Mouse (Mus musculus) myocyte (in vitro differentiated cells): ENCODE results near the gene Adamts14. TPM values are rescaled to one million over a fixed set of nuclear protein-coding genes. Genes with fewer than 3 reads are reported as not detected.
A peak's percentile ranks its signal among the peaks of the same experiment; 100 is the strongest.

Source experiments
- H3K27me3 ChIP-seq: one replicate; pipeline ENCODE4 v1.6.1; 2011; ENCODE audit not compliant: control insufficient read depth, insufficient read depth, insufficient read length
- H3K36me3 ChIP-seq: one replicate; pipeline ENCODE4 v1.6.1; 2011; ENCODE audit not compliant: control insufficient read depth, insufficient read depth
- H3K4me2 ChIP-seq: one replicate; pipeline ENCODE4 v1.6.1; 2011; ENCODE audit warnings: low read depth, control low read depth
- H3K4me3 ChIP-seq: one replicate; pipeline ENCODE4 v1.5.1; 2011; ENCODE audit warnings: mild to moderate bottlenecking, control low read depth, moderate library complexity
- H3K79me2 ChIP-seq: one replicate; pipeline ENCODE4 v1.6.1; 2011; ENCODE audit not compliant: control insufficient read depth, insufficient read depth
- H3ac ChIP-seq: one replicate; pipeline ENCODE4 v1.6.1; 2011; ENCODE audit not compliant: control insufficient read depth, insufficient read length
- CEBPB ChIP-seq: IDR thresholded peaks from 2 replicates; pipeline ENCODE4 v1.6.1; 2011; ENCODE audit warnings: mild to moderate bottlenecking, moderate library complexity; ENCODE audit not compliant: poor library complexity, insufficient read depth, severe bottlenecking
- E2F4 ChIP-seq: IDR thresholded peaks from one replicate; pipeline ENCODE4 v1.6.1; 2011; ENCODE audit warnings: mild to moderate bottlenecking, control low read depth, moderate library complexity; ENCODE audit not compliant: insufficient read depth
- MAX ChIP-seq: IDR thresholded peaks from one replicate; pipeline ENCODE4 v1.6.1; 2011; ENCODE audit warnings: low read depth, mild to moderate bottlenecking, control low read depth
- MYOD1 ChIP-seq, 3 experiments: IDR thresholded peaks; one replicate each; pipeline ENCODE4 v1.6.1; 2011; ENCODE audit warnings: control low read depth in 2 of 3, low read depth in 2 of 3, mild to moderate bottlenecking in 2 of 3, moderate library complexity in 1 of 3; ENCODE audit not compliant: insufficient read length in 2 of 3, control insufficient read depth in 1 of 3
- MYOG ChIP-seq, 3 experiments: IDR thresholded peaks; one replicate each; pipeline ENCODE4 v1.6.1; 2011; ENCODE audit warnings: control low read depth in 2 of 3, low read depth in 2 of 3, mild to moderate bottlenecking in 2 of 3; ENCODE audit not compliant: insufficient read length in 2 of 3, control insufficient read depth in 1 of 3, insufficient read depth in 1 of 3
- POLR2A ChIP-seq: IDR thresholded peaks from one replicate; pipeline ENCODE4 v1.6.1; 2011; ENCODE audit warnings: low read depth, mild to moderate bottlenecking, control low read depth, moderate library complexity; ENCODE audit not compliant: insufficient read length
- POLR2AphosphoS2 ChIP-seq: IDR thresholded peaks from one replicate; pipeline ENCODE4 v1.6.1; 2011; ENCODE audit warnings: low read depth, control low read depth; ENCODE audit not compliant: insufficient read length
- REST ChIP-seq: IDR thresholded peaks from one replicate; pipeline ENCODE4 v1.6.1; 2011; ENCODE audit warnings: mild to moderate bottlenecking, control low read depth, moderate library complexity; ENCODE audit not compliant: insufficient read depth, insufficient read length
- SRF ChIP-seq: IDR thresholded peaks from one replicate; pipeline ENCODE4 v1.6.1; 2011; ENCODE audit warnings: low read depth; ENCODE audit not compliant: control insufficient read depth, insufficient read length
- TCF12 ChIP-seq: IDR thresholded peaks from one replicate; pipeline ENCODE4 v1.6.1; 2011; ENCODE audit warnings: mild to moderate bottlenecking, control low read depth; ENCODE audit not compliant: poor library complexity, insufficient read depth, severe bottlenecking
- TCF3 ChIP-seq: IDR thresholded peaks from one replicate; pipeline ENCODE4 v1.6.1; 2011; ENCODE audit warnings: low read depth, control low read depth; ENCODE audit not compliant: insufficient read length
- USF1 ChIP-seq: IDR thresholded peaks from one replicate; pipeline ENCODE4 v1.6.1; 2011; ENCODE audit warnings: low read depth, mild to moderate bottlenecking, control low read depth, moderate library complexity
- polyA plus RNA-seq: library from polyadenylated mRNA; unstranded; fragments of >200 nt; fragmentation: generic; extraction: Trizol; gene quantifications from one replicate; pipeline ENCODE4 v1.2.1, GENCODE M21; 2012; ENCODE audit warnings: missing spikeins

Gene Adamts14
- polyA plus RNA-seq, 1 experiment = 31.0 TPM

- Histone ChIP-seq H3K4me3 (no peak overlapping the region), H3ac (no peak overlapping the region), H3K36me3 (peaks cover 5% of the 10 kb centered on the region), H3K79me2 (no peaks in the 10 kb centered on the region), H3K27me3 (no peaks in the 10 kb centered on the region), H3K4me2 (no peak overlapping the region)
- TF ChIP-seq REST (no peak), CEBPB (no peak), E2F4 (no peak), TCF12 (no peak), SRF (no peak), MYOG (IDR thresholded peaks at IDR 0.05; ENCODE audit: control insufficient read depth in 1 of 3, insufficient read depth in 1 of 3, insufficient read length in 2 of 3, low read depth in 2 of 3) (no peak), USF1 (no peak), POLR2A (no peak), MYOD1 (IDR thresholded peaks at IDR 0.05; ENCODE audit: control insufficient read depth in 1 of 3, insufficient read length in 2 of 3, low read depth in 2 of 3) (no peak), TCF3 (no peak), POLR2AphosphoS2 (no peak), MAX (no peak)
Observed at GRCm38 (mm10) chr10:61203930-61204329, 69.3 kb downstream of the Adamts14 start.

- no peaks in the 10 kb centered on the region for H3K27me3 ChIP-seq
- H3K4me2 ChIP-seq = no peak overlapping the region
- H3K36me3 ChIP-seq = peaks cover 5% of the 10 kb centered on the region
- no peak for TF ChIP-seq SRF
- TF ChIP-seq REST = no peak
- H3K79me2 ChIP-seq = no peaks in the 10 kb centered on the region
- no peak overlapping the region for H3ac ChIP-seq
- no peak overlapping the region for H3K4me3 ChIP-seq
Observed at GRCm38 (mm10) chr10:61201596-61202318, 71.5 kb downstream of the Adamts14 start.

- no peaks in the 10 kb centered on the region for H3K79me2 ChIP-seq
- H3K27me3 ChIP-seq = no peaks in the 10 kb centered on the region
- no peak overlapping the region for H3K4me2 ChIP-seq
- TF ChIP-seq REST = no peak
- TF ChIP-seq POLR2AphosphoS2 = peak; percentile 23
- H3K4me3 ChIP-seq = no peak overlapping the region
- peaks cover 5% of the 10 kb centered on the region for H3K36me3 ChIP-seq
- no peak overlapping the region for H3ac ChIP-seq
Observed at GRCm38 (mm10) chr10:61200998-61201397, 72.2 kb downstream of the Adamts14 start.

GRCm38 (mm10) chr10:61200232-61200820 is 72.9 kb downstream of the Adamts14 start:
- Histone ChIP-seq H3ac (no peak overlapping the region), H3K4me3 (no peak overlapping the region), H3K36me3 (peaks cover 5% of the 10 kb centered on the region), H3K4me2 (no peak overlapping the region), H3K79me2 (no peaks in the 10 kb centered on the region), H3K27me3 (no peaks in the 10 kb centered on the region)
- no peak for TF ChIP-seq POLR2AphosphoS2

GRCm38 (mm10) chr10:61199566-61200213 is 73.5 kb downstream of the Adamts14 start:
- no peak overlapping the region for H3ac ChIP-seq
- no peak overlapping the region for H3K4me3 ChIP-seq
- TF ChIP-seq CEBPB = no peak
- no peak for TF ChIP-seq POLR2AphosphoS2
- no peak for TF ChIP-seq REST
- TF ChIP-seq E2F4 = no peak
- no peak for TF ChIP-seq USF1
- TF ChIP-seq MYOG (IDR thresholded peaks at IDR 0.05; ENCODE audit: control insufficient read depth in 1 of 3, insufficient read depth in 1 of 3, insufficient read length in 2 of 3, low read depth in 2 of 3) = no peak
- TF ChIP-seq POLR2A = no peak
- no peak for TF ChIP-seq MAX
- no peak for TF ChIP-seq TCF12
- H3K27me3 ChIP-seq = no peaks in the 10 kb centered on the region
- peaks cover 5% of the 10 kb centered on the region for H3K36me3 ChIP-seq
- H3K4me2 ChIP-seq = no peak overlapping the region
- no peaks in the 10 kb centered on the region for H3K79me2 ChIP-seq
